Mouse (Mus musculus): Measurements from ENCODE around the gene Mrpl38. TPM values are rescaled to one million over a fixed set of nuclear protein-coding genes. Genes with fewer than 3 reads are reported as not detected.
A peak's percentile ranks its signal among the peaks of the same experiment; 100 is the strongest.

The Mrpl38 gene
- 28.0 and 38.3 TPM in 2 replicates for polyA plus RNA-seq (2011; ENCODE audit: insufficient read depth, insufficient read length, low replicate concordance, missing spikeins)

DNA sequence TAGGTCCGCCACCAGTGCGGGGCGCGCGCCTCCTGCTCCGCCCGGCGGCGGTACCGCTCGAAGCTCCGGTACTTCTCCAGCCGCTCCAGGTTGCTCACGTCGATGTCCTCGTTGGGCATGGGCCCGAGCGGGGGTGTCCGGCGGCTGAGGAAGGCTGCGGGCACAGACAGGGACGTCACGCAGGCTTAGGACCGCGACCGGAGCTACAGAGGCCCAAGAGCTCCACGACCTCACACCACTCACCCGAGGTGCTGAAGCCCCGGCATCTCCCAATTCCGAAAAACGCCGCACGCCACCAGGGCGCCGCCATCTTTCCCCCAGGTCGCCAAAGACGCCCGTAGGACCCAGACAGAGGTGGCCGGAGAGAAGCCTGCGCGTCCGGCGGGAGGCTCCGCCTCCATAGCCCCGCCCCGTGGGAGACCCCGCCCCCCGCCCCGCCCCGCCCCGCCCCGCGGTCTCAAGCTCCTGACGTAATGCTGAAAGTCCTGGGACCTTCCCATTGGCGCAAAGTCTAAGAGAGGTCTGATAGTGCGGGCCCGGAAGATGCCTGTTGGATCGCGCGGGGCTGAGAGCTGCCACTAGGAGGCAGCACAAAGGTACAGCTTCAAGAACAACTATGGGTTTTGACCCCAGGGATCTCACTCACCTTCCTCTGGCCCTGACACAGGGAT lies at the start of gene Mrpl38:
Mrpl38 (minus strand) TSS at position 401 of the 671 bp plus-strand sequence.
- TF ChIP-seq CTCF (IDR thresholded peaks at IDR 0.05; ENCODE audit: control insufficient read depth, insufficient read depth, low read length): peak; percentile 86
- TF ChIP-seq POLR2A (IDR thresholded peaks at IDR 0.05; ENCODE audit: borderline replicate concordance, control insufficient read depth, low read depth, low read length): peak; percentile 8; the same call in 1 of the 2 replicates
- under 1% methylated on average over 59 of the region's 60 CpGs for WGBS
- peaks cover 7% of the 10 kb centered on the region for H3K4me1 ChIP-seq (ENCODE audit: control insufficient read depth, insufficient read depth, low read length)
- H3K27ac ChIP-seq (ENCODE audit: control insufficient read depth, insufficient read depth, low read depth, low read length, poor library complexity): peak within 1 kb of the TSS; percentile 47; the same call in 1 of the 2 replicates
- H3K4me3 ChIP-seq (replicated peaks; ENCODE audit: control insufficient read depth, low read depth, low read length): peak within 1 kb of the TSS; percentile 98

- Histone ChIP-seq H3K27ac (ENCODE audit: control insufficient read depth, insufficient read depth, low read depth, low read length, poor library complexity) (no peak overlapping the region), H3K4me3 (replicated peaks; ENCODE audit: control insufficient read depth, low read depth, low read length) (no peak overlapping the region), H3K4me1 (ENCODE audit: control insufficient read depth, insufficient read depth, low read length) (no peaks in the 10 kb centered on the region)
- TF ChIP-seq CTCF (IDR thresholded peaks at IDR 0.05; ENCODE audit: control insufficient read depth, insufficient read depth, low read length) (no peak), POLR2A (IDR thresholded peaks at IDR 0.05; ENCODE audit: borderline replicate concordance, control insufficient read depth, low read depth, low read length) (no peak)
- WGBS: 85% methylated on average over 11 of the region's 11 CpGs
Observed at GRCm38 (mm10) chr11:116187226-116187930, 48.7 kb upstream of the Mrpl38 start.

DNA sequence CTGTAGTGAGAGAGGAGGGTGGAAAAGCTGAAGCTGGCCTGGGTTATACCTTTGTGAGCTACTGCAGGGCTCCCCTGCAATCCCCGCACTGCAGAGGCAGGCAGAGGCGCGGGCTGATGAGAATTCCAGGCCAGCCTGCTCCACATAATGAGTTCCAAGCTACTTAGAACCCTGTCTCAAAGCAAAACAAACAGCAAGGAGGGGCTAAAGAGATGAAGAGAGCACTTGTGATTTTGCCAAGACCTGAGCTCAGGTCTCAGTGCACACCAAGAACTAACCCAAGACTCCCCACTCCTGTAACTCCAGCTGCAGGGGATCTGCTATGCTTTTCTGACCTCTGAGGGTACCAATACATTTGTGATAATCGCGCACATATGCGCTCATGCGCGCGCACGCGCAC lies 47.7 kb upstream of the Mrpl38 start:
- no peak overlapping the region for H3K4me3 ChIP-seq (replicated peaks; ENCODE audit: control insufficient read depth, low read depth, low read length)
- TF ChIP-seq CTCF (IDR thresholded peaks at IDR 0.05; ENCODE audit: control insufficient read depth, insufficient read depth, low read length): no peak
- no peak for TF ChIP-seq POLR2A (IDR thresholded peaks at IDR 0.05; ENCODE audit: borderline replicate concordance, control insufficient read depth, low read depth, low read length)
- 95% methylated on average over 11 of the region's 11 CpGs for WGBS
- no peak overlapping the region for H3K27ac ChIP-seq (ENCODE audit: control insufficient read depth, insufficient read depth, low read depth, low read length, poor library complexity)
- H3K4me1 ChIP-seq (ENCODE audit: control insufficient read depth, insufficient read depth, low read length): no peaks in the 10 kb centered on the region

- Histone ChIP-seq H3K4me1 (ENCODE audit: control insufficient read depth, insufficient read depth, low read length) (no peaks in the 10 kb centered on the region), H3K27ac (ENCODE audit: control insufficient read depth, insufficient read depth, low read depth, low read length, poor library complexity) (no peak overlapping the region), H3K4me3 (replicated peaks; ENCODE audit: control insufficient read depth, low read depth, low read length) (no peak overlapping the region)
- WGBS: 87% methylated on average over 3 of the region's 3 CpGs
- no peak for TF ChIP-seq POLR2A (IDR thresholded peaks at IDR 0.05; ENCODE audit: borderline replicate concordance, control insufficient read depth, low read depth, low read length)
- TF ChIP-seq CTCF (IDR thresholded peaks at IDR 0.05; ENCODE audit: control insufficient read depth, insufficient read depth, low read length): no peak
Observed at GRCm38 (mm10) chr11:116185836-116186235, 47.2 kb upstream of the Mrpl38 start.

GRCm38 (mm10) chr11:116178411-116179121 lies 39.9 kb upstream of the Mrpl38 start:
- TF ChIP-seq POLR2A (IDR thresholded peaks at IDR 0.05; ENCODE audit: borderline replicate concordance, control insufficient read depth, low read depth, low read length) (no peak), CTCF (IDR thresholded peaks at IDR 0.05; ENCODE audit: control insufficient read depth, insufficient read depth, low read length) (no peak)
- H3K27ac ChIP-seq (ENCODE audit: control insufficient read depth, insufficient read depth, low read depth, low read length, poor library complexity): no peak overlapping the region
- no peaks in the 10 kb centered on the region for H3K4me1 ChIP-seq (ENCODE audit: control insufficient read depth, insufficient read depth, low read length)
- 91% methylated on average over 20 of the region's 20 CpGs for WGBS
- no peak overlapping the region for H3K4me3 ChIP-seq (replicated peaks; ENCODE audit: control insufficient read depth, low read depth, low read length)

DNA sequence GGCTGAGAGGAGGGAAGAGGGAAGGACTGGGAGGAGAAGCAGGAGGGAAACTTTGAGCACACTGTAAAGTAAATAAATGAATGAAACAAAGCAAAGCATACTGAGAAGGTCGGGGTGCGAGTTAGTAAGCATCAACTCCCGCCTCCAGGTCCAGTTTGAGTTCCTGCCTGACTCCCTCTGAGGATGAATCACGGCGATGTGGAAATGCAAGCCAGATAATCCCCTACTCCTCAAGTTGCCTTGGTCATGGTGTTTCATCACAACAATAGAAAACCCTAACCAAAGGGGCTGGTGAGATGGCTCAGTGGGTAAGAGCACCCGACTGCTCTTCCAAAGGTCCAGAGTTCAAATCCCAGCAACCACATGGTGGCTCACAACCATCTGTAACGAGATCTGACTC lies 37.3 kb upstream of the Mrpl38 start:
- H3K27ac ChIP-seq (ENCODE audit: control insufficient read depth, insufficient read depth, low read depth, low read length, poor library complexity): no peak overlapping the region
- no peak overlapping the region for H3K4me3 ChIP-seq (replicated peaks; ENCODE audit: control insufficient read depth, low read depth, low read length)
- TF ChIP-seq POLR2A (IDR thresholded peaks at IDR 0.05; ENCODE audit: borderline replicate concordance, control insufficient read depth, low read depth, low read length) (no peak), CTCF (IDR thresholded peaks at IDR 0.05; ENCODE audit: control insufficient read depth, insufficient read depth, low read length) (no peak)
- WGBS: 84% methylated on average over 7 of the region's 7 CpGs
- no peaks in the 10 kb centered on the region for H3K4me1 ChIP-seq (ENCODE audit: control insufficient read depth, insufficient read depth, low read length)

DNA sequence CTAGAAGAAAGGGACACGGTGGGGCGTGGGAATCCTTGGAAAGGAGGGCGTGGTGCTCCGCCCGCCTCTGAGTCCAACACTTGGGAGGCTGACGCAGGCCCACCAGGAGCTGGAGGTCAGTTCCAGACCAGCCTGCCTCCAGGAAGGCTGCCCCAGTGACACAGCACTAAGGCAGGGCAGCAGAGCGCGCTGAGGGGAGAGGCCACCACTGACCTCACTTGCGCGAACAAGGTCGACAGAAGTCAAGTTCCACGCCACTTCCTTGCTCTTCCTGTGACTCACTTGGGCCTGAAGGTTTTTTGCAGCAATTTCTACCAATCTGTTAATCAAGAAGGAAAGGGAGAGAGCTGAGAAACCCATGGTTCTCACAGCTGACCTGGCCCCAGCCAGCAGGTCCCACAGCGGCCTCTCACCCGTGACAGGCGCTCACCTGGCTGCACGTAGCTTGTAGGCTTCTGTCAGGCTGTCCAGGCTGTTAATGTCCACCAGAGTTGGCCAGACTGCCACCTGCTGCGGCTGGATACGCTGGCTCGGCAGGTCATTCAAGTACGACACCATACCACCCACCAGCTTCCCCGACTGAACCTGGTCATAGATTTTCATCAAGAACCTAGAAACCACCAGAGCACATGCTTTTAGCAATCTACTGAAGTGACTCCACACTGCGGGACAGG lies 36.2 kb upstream of the Mrpl38 start:
- WGBS: 92% methylated on average over 22 of the region's 22 CpGs
- TF ChIP-seq CTCF (IDR thresholded peaks at IDR 0.05; ENCODE audit: control insufficient read depth, insufficient read depth, low read length) (no peak), POLR2A (IDR thresholded peaks at IDR 0.05; ENCODE audit: borderline replicate concordance, control insufficient read depth, low read depth, low read length) (peak; percentile 9; the same call in 1 of the 2 replicates)
- Histone ChIP-seq H3K4me1 (ENCODE audit: control insufficient read depth, insufficient read depth, low read length) (no peaks in the 10 kb centered on the region), H3K27ac (ENCODE audit: control insufficient read depth, insufficient read depth, low read depth, low read length, poor library complexity) (no peak overlapping the region), H3K4me3 (replicated peaks; ENCODE audit: control insufficient read depth, low read depth, low read length) (no peak overlapping the region)
